Mouse (Mus musculus): ENCODE results near the gene Nkd1.
A peak's percentile ranks its signal among the peaks of the same experiment; 100 is the strongest.

The Nkd1 gene

DNA sequence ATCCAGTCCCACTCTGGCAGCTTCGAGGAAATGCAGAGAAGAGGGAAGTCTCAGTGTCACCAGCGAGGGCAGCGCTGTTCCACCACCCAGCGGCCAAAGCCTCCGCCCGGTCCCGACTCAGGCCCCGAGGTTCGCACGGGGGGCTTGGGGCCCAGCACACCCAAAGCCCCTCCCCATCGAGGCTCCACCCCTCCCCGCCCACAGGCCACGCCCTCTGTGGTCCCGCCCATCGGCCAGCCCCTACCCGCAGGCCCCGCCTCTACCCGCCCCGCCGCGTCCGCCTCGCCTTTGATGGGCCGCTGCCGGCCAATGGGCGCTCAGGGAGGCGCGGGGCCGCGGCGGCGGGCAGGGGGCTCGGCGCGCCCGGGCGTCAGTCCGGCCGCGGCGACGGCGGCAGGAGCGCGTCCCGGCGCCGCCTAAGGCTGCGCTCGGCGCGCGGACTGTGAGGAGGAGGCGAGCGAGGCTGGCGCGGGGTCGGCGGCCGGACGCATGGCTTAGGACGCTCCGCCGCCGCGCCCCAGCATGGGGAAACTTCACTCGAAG is at the start of gene Nkd1:
TSS of gene Nkd1 (plus strand) at position 370 of the 543 bp plus-strand sequence.
- peak; percentile 59 for DNase-seq (ENCODE audit: low spot score in 2 of 2)

DNA sequence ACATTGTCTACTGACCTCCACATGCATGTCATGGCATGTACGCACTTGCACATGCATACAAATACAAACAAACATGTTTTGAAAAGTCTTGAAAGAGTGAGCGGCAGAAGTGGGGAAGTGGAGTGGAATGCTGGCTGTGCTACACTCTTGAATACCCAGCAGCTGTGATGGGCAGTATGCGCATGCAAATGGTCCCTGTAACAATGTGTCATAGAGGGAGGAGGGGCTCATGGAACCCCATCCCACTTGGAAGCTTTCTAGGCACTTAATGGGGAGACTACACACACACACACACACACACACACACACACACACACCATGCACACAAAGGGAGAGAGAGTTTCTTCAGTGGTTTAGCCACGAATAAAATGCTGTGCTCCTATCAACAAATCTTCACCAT is 39.9 kb upstream of the Nkd1 start:
- DNase-seq (ENCODE audit: low spot score in 2 of 2) = no peak

DNA sequence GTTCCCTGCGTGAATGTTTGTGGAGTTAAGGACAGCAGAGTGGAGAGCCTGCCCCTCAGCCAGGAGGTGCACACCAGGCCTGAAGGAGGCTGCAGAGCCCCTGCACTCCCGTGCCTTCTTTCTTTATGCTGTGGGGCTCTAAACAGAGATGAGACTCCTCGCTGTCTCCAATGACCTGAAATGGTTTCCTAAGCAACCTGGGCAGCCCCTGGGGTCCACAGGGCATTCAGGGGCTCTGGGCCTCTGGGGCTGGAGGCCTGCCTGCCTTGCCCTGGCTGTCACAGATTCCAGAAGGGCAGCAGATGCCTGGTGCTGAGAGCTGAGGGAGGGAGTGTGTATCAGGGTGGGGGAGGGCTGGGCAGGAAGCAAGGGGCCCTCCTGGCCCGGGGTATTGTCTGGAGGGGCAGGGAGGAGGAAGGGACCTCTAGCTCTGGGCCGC is 32.7 kb upstream of the Nkd1 start:
- no peak for DNase-seq (ENCODE audit: low spot score in 2 of 2)

DNA sequence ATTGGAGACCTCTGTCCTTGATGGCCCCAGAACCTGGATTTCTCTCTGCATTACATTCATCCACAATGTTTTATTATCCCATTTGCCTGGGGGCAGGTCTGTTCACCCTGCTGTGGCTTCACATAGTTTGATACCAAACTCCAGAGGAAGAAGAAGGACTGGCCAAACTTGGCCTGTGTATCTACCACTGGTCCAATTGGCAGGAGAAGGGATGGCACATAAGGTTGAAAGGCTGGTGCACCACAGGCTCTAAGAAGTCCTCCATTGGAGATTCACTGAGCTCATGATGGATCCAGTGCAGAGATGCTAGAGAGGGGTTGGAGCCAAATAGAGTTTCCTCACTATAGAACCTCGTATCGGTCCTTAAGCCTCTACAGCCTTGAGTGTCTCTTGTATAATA is 27.1 kb upstream of the Nkd1 start:
- DNase-seq (ENCODE audit: low spot score in 2 of 2) = no peak

DNA sequence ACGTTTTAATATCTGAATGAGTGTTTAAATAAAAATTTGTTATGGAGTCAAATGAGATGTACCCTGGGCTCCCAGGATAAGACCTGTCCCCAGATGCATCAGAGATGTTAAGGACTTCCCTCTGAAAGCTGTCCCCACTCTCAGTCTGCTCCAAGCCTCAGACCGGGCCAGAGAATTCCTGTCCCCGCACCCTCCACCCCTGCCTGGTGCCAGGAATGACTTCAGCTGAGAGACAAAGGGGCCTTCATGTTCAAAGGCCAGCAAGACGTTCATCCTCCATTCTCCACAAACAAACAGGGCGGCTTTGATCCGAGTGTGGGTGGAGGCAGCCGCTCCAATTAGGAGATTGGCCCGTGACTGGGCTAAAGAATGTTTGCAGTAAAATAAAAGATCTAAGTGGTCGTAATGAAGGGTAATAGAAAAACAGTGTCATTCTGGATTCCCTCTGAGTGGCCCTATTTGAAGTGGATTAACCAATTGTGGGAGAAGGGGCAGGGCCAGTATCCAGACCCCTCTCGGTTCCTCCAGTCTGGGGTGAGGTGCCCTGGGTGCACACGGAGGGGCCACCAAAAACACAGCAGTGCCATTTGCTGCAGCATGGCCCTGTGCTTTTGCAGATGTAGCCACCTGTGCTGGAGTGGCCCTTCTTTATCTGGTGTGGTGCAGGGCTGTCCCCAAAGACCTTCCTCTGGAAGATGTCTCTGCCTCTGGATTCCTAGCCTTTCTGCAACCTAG is 25.9 kb upstream of the Nkd1 start:
- no peak for DNase-seq (ENCODE audit: low spot score in 2 of 2)

DNA sequence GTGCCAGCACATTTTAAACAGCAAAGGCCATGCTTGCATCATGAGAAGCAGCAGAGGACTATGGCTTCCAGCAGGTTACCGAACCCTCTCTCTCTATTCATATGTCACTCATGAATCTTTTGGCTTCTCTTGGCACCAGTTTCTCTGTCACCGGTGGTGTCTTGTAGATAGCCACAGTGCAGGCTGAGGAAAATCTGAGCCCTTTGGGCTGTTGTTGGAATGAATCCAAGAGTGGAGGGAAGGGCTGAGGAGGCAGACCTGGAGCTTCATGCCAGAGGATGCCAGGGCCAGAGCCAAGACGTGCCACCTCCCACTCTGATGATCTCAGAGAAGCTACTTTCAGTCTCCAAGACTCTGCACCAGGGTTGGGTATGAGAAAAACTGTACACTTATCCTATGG is 19.0 kb upstream of the Nkd1 start:
- DNase-seq (ENCODE audit: low spot score in 2 of 2) = no peak

DNA sequence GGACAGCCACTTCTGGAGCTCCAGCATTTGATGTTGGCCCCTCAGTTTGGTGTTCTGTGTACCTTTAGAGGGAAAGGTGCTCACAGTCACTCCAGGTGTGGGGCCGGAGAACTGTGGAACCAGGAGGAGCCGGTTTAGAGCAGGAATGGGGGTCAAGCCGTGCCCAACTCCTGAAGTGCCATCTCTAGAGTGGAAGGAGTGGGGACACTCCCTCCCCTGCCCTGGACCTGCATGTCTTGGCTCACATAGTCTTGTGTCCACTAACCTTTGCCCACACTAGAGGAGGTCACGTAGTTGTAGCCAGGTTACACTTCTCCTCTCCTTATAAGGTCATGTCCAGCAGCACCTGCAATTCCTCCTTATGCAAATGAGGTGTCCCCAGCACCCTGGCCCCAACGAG is 14.2 kb upstream of the Nkd1 start:
- no peak for DNase-seq (ENCODE audit: low spot score in 2 of 2)

DNA sequence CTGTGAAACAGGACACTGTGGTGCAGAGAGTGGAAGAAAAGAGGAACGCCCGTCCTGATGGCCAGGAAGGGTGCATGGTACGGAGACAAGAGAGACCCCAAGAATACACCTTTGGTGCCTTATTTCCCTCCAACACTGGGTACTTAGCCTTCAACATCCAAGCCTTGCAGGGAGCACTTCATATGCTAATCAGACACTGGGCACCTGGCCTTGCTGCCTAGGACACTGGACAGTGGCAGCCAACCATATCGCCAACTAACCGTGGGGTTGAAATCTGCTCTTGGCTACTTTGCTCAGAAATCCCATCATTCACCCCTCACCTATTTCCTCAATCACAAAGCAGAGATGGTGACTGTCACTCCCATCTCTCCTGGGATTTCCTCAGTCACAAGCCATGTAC is 10.1 kb upstream of the Nkd1 start:
- DNase-seq (ENCODE audit: low spot score in 2 of 2) = no peak

DNA sequence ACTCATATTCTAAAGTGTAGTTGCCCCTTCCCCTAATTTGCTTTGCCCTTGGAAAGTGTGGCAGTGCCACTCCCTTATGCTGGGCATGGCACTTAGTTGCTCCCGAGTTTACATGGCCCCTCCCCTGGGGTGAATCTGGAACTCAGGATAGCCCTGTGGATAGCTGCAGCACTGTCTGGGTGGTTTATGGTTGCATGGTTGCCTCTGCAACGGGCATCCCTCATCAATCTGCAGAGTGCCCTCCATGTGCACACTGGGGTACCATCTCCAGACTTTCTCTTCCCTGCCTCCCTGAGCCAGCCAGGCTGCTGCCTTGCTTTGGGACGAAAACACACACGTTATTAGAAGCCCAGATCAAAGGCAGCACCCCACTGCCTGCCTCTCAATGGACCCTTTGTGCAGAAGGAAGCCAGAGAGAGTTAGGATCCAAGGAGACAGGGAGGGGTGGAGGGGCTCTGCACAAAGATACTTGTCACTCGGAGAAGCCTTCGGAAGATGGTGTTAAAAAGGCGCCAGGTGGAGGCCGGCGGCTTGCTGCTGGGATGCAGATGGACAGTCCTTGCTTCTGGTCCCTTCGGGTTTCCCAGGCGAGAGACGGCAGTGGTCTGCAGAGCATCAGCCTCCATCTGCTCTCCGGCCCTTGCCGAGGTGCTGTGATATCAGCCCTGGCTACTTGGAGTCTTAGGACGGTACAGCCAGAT is 8.9 kb upstream of the Nkd1 start:
- DNase-seq (ENCODE audit: low spot score in 2 of 2) = no peak

DNA sequence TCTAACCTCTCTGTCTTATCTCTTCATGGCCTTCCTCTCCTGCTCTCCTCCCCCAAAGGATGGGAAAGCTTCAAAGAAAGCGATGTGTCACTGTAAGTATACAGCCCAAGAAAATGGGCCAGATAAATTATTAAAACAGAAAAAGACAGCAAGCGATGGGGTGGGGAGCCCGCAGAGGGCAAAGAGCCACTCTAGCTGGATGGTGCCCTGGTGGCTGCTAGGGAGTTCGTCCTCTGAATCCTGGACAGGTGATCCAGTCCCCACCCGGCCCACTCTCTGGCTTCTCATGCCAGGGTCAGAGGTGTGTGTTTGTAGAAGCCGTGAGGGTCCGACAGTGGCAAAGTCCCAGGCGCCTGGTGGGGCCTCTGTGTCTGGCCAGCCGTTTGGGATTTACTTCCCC is 3.1 kb upstream of the Nkd1 start:
- no peak for DNase-seq (ENCODE audit: low spot score in 2 of 2)

DNA sequence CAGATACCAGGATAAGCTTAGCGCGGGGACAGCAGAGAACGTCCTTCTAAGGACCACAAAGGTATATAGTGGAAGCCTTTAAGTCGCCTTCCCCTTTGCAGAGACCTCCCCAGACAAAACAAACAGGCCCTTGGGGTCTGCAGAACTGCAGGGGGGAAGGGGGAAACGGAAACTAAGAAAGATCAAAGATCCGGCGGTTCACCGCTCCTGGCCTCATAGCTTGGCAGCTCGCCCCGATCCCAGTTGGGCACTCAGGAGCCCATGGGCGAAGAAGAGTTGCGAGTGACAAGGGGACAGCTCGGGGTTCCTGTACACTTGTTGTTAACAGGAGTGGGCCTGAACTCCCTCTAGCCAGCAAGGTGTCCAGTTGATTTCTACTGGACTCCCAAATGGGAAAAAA is 773 bp upstream of the Nkd1 start:
- DNase-seq (ENCODE audit: low spot score in 2 of 2) = no peak

DNA sequence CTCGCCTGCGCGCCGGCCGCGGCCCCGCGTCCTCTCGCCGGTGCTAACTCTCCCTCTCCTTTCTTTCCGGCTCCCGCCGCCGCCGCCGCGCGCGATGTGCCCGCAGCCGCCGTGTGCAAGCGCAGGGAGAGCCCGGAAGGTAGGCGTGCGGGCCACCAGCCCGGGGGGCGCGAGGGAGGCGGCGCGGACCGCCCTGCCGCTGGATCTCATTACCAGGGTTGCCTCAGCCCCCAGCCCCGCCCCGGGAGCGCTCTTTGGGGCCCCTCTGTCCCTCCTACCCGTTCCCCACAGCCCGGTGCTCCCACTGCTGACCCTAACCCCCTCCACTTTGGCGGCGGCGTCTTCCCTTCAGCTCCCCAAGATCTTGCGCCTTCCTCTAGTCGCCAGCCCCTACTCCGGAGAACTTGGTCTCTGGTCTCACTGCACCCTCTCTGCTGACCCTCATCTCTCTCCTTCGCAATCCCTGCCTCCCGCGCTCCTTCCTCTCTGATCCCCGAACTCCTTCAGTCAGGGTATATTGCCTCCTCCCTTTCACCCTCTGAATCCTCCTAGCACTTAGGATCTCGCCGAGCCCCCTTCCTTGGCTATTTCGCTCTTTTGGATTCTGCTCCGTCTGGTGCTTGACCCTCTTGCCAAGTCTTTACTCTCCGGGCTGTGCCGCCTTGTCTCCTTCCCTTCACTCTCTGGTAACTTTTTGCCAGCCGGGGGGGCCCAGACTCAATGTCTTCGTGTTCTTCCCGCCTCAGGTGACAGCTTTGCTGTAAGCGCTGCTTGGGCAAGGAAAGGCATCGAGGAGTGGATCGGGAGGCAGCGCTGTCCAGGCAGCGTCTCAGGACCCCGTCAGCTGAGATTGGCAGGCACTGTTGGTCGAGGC is 624 bp downstream of the Nkd1 start:
- no peak for DNase-seq (ENCODE audit: low spot score in 2 of 2)

DNA sequence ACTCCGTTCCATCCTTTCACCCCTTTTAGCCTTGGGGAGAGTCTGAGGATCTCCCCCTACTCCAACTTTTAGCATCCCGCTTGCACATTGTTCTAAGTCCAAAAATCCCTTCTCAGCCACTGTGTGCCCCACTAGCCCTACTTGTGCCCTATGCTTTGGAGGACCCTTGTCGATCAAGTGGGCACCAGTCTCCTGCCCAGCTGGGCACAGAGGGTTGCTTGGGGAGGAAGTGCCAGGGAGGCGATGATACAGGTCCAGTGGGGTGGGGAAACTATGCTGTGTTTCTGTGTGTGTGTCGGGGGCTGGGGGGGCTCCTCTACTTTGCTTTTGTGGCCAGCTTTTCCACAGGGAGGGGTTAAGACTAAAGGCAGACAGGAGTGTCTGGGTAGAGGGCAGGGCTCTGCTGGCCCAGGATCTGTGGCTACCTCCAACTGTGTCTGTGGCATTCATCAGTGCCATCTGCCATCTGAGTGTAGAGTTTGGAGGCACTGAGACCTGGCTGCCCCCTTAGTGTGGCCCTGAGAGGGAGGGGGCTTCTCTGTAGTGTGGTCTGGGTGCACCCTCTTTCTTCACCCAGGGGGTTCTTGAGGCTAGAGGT is 1.4 kb downstream of the Nkd1 start:
- DNase-seq (ENCODE audit: low spot score in 2 of 2) = no peak

DNA sequence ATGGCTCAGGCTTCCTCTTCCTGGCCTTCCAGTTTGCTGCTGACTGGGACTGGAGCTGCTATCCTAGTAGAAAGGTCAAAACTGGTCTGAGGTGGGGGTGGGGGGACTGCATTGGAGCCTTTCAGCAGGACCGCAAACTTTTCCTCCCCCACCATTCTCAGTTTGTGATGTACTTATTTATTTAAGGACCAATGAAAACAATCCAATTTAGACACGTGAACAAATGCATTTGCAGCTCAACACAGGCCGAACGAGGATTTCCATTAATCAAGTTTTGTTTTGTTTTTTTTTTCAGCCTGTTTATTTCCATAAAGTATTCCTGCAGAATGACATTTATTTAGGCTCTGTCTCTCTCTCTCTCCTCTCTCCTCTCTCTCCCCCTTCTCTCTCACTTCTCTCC is 2.5 kb downstream of the Nkd1 start:
- no peak for DNase-seq (ENCODE audit: low spot score in 2 of 2)

DNA sequence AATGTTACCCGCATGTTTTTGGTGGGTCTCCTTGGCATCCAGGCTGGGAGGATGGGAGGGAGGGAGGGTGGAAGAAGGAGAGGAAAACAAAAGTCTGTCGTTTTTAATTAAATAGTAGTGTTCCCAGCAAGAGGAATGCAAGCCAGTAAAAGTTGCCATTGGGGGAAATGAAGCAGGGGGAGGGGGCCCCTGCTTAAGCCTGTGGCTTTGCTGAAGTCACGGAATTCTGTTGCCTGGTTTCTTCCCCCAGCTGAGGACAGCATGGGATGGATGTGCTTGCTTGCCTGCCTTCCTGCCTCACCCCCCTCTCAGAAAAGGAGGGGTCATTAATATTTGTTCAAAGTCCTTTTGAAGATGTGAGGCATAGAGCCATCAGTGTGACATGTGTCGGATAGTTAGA is 3.0 kb downstream of the Nkd1 start:
- DNase-seq (ENCODE audit: low spot score in 2 of 2) = no peak

DNA sequence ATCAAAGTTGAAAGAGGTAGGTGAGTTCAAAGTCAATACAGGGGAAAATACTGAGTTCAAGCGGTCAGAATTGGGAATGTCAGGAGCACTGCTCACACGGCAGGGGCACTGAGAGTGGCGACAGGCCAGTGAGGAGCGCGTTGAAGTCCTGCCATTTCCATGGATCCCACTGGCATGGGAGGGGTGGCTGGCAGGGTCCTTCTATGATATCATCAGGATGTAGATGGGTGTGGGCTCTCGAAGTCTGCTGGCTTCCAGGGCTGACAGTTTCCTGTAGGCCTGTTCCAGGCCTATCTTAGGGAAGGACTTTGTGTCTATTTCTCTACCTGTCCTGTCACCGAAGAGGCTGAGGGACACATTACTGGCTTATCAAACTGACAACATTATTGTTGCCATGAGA is 3.7 kb downstream of the Nkd1 start:
- no peak for DNase-seq (ENCODE audit: low spot score in 2 of 2)

DNA sequence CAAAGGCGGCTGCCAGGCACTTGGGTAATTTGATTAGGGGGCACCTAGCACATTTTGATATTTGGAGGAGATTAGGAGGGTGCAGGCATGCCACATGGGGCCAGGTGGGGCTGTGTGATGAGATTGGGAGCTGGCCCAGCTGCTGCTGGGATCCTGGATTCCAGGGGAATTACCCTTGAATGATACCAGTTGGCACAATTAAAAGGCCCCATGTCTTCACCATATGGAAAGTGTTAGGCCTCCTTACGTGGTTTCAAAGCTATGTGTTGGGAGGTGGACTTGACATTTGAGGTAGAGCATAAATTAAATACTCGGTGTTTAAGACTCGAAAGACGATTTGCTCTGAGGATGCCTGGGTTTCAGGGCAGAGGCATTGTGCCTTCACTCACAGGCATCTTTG is 5.1 kb downstream of the Nkd1 start:
- DNase-seq (ENCODE audit: low spot score in 2 of 2) = no peak

DNA sequence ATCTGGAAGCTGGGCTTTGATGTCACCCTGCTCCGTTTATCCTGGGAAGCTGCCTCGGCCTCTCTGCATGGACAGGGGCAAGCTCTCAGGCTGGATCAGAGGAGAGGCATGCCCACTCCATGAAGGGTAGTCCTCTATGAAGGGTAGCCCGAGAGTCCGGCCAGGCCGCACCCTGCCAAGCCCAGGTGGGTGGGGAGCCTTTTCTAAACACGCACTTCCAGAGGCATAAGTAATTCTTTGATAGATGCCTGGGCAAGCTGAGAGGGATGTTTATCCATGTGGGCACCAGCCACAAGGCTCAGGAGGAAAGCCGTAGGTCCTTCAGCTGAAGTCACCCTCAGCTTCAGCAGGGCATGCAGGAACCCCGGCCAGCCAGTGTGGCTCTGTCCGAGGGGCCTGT is 7.0 kb downstream of the Nkd1 start:
- DNase-seq (ENCODE audit: low spot score in 2 of 2) = no peak

DNA sequence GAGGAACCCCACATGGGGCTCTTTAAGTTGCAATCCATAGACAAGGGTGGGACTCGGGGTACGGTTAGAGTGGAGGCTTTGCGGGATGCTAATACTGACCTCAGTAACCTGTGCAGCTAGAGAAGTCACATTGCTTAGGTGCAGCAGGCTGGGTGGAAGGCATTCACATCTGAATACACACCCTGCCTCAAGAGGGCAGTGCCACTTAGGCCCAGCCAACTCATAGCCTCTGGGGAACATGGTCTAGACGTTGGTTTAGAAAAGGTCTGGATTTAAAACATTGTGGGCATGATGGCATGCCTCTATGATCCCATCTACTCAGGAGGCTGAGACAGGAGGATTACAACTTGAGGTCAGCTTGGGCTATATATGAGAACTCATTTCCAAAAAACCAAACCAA is 8.6 kb downstream of the Nkd1 start:
- DNase-seq (ENCODE audit: low spot score in 2 of 2) = no peak

DNA sequence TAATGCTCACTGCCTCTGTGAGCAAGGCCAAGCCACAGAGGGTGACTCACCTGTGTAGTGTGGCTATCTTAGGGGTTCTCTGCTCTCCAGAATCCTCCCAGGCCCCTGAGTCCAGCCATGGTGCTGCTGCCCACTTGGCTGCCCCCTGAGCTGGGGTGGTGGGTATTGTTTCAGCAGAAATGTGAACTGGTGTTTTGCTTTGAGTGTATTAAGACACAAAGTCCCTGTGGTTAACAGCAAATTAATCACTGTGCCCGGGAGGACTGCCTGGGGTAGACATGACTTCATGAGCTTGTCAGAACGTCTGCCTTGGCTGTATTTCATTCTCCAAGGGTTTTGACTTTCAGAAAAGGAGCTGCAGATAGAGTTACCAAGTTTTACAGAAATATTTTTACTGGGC is 15.9 kb downstream of the Nkd1 start:
- DNase-seq (ENCODE audit: low spot score in 2 of 2) = no peak

DNA sequence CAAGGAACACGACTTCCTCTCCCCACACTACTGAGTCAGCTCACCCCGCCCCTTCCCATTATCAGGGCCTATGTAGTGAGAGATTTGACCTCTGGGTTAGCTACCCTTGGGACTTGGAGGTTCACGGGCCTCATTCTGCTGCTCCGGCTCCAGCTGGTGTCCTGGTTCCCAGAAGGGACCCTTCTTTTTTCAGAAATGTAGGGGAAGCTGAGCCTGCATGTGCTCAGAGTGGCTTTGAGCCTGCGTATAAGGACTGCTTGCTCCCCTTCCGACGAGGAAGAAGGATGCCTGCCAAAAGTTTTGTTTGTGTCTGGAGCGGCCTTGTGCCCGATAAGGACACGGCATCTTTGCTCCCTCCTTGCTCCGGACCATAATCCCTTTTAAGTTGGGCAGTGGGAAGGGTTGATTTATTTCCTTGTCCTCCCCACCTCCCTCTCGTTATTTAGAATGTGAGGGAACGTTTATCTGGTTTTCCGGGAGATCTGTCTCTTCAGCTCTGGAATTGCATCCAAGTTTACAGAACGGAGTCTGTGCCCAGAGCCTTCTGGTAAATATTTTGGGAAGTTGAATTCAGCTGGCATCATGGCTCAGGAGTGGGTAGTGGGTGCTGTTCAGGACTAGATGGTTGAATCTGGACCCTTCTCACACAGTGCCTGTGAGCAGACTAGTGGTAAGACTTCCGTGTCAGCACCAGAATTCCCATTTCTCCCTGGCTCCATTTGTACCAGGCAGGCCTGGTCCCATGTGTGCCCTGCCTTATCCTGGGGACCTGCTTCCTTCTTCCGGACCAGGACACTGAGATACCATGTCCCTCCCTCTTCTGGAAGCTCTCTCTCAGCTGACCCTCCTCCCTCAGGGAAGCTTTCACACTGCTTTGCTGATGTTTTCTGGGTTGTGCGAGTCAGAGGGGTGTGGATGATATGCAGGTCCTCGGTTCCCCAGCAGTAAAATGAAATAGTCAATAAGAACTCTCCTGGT is 17.1 kb downstream of the Nkd1 start:
- peak; percentile 50 to 58 for DNase-seq (ENCODE audit: low spot score in 2 of 2)
